Mouse (Mus musculus) limb, embryonic 13.5 days (tissue): ENCODE results near the gene Vangl1. TPM values are rescaled to one million over a fixed set of nuclear protein-coding genes. Genes with fewer than 3 reads are reported as not detected.

Source experiments
- ATAC-seq: fragments of 200-750 bp; cut with Nextera tagmentation; 2 replicates; pipeline ENCODE4 v1.8.0; 2017; ENCODE audit warnings: low read depth, moderate number of reproducible peaks, moderate TSS enrichment; ENCODE audit not compliant: low FRiP score
- H3K27ac ChIP-seq: fragments of 300-500 bp; sonication (generic); 2 replicates; pipeline ENCODE4 v1.5.1; 2015; ENCODE audit warnings: inconsistent platforms, mild to moderate bottlenecking, moderate library complexity
- H3K27me3 ChIP-seq: fragments of 300-500 bp; sonication (generic); 2 replicates; pipeline ENCODE4 v1.6.1; 2015; ENCODE audit warnings: mild to moderate bottlenecking, inconsistent platforms
- H3K36me3 ChIP-seq: fragments of 300-500 bp; sonication (generic); 2 replicates; pipeline ENCODE4 v1.6.1; 2015; ENCODE audit warnings: inconsistent platforms, mild to moderate bottlenecking, moderate library complexity
- H3K4me1 ChIP-seq: fragments of 300-500 bp; sonication (generic); 2 replicates; pipeline ENCODE4 v1.6.1; 2015; ENCODE audit warnings: inconsistent platforms
- H3K4me2 ChIP-seq: fragments of 300-500 bp; sonication (generic); replicated peaks from 2 replicates; pipeline ENCODE4 v1.6.1; 2015; ENCODE audit warnings: inconsistent platforms, mild to moderate bottlenecking, moderate library complexity
- H3K4me3 ChIP-seq: fragments of 300-500 bp; sonication (generic); 2 replicates; pipeline ENCODE4 v1.5.1; 2015; ENCODE audit warnings: moderate library complexity, mild to moderate bottlenecking, inconsistent platforms
- H3K9ac ChIP-seq: fragments of 300-500 bp; sonication (generic); 2 replicates; pipeline ENCODE4 v1.6.1; 2015; ENCODE audit warnings: mild to moderate bottlenecking, inconsistent platforms
- H3K9me3 ChIP-seq: fragments of 300-500 bp; sonication (generic); 2 replicates; pipeline ENCODE4 v1.6.1; 2016; ENCODE audit warnings: inconsistent platforms
- WGBS: fragments of 180-500 bp; shearing (Covaris S2); methylation state at CpG from one replicate; pipeline ENCODE4 v1.1.7; 2015; 5-methylcytosine and 5-hydroxymethylcytosine counted together
- polyA plus RNA-seq: library from polyadenylated mRNA; unstranded; fragments of >200 nt; fragmentation: Nextera tagmentation; extraction: Ambion mirVana; gene quantifications from 2 replicates; pipeline ENCODE4 v1.2.1, GENCODE M21; 2015

The Vangl1 gene
- polyA plus RNA-seq, result 17.2 and 19.8 TPM in 2 replicates

DNA sequence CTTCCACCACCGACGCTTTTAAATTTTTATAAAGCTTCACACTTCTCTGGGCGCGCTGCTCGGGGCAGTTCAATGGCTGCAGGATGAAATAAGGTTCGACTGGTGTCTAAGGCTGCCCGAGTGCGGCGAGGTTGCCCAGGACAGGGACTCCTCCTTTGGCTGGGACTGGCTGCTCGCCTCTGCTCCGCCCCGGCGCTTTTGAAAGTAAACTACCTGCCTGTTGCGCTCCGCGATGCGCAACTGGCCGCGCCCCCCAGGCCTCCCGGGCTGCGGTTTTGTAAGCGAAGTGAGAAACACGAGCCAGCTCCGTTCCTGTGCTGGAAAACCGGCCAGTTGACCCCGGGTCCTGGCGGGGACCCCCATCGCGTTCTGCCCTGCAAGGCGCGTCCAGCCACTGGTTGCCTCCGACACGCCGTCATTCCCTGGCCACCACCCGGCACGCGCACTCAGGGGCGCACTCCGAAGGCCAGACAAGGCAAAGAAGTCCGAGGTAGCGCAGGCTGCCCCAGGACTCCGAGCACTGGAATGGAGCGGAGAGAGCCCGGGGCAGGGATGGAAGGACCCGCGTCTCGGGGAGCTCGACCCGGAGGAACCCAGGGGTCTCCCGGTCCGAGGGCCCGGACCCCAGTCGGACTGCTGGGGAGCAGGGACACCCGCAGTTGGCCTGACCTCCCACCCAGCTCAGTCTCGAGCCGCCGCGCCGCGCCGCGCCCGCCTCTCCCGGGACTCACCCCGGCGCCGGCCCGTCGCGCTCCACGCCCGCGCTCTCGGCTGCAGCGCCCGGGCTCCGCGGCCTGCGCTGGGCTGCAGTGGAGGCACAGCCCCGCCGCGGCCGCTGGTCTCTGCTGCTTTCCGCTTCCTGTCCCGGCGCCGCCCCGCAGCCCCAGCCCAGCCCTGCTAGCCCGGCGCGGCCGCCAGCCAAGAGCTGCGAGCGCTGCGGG is at the start of gene Vangl1:
Gene Vangl1 (minus strand): TSS at position 913 of the 941 bp plus-strand sequence.
- no peaks in the 10 kb centered on the region for H3K9me3 ChIP-seq
- peaks cover 17% of the 10 kb centered on the region; the same call in 1 of the 2 replicates for H3K27me3 ChIP-seq
- H3K4me1 ChIP-seq, result peaks cover 30% of the 10 kb centered on the region
- peak within 1 kb of the TSS; percentile 78 for H3K4me3 ChIP-seq
- peak within 1 kb of the TSS; percentile 84 for H3K9ac ChIP-seq
- H3K4me2 ChIP-seq, result peak within 1 kb of the TSS; percentile 72
- H3K27ac ChIP-seq, result peak within 1 kb of the TSS; percentile 79
- ATAC-seq, result peak; percentile 84
- H3K36me3 ChIP-seq, result no peaks in the 10 kb centered on the region
- under 1% methylated on average over 86 of the region's 95 CpGs for WGBS

- Histone ChIP-seq H3K4me2 (no peak overlapping the region), H3K9me3 (peaks cover 4% of the 10 kb centered on the region; the same call in 1 of the 2 replicates), H3K27me3 (no peaks in the 10 kb centered on the region), H3K9ac (no peak overlapping the region), H3K27ac (no peak overlapping the region), H3K4me3 (no peak overlapping the region), H3K4me1 (peaks cover 9% of the 10 kb centered on the region), H3K36me3 (no peaks in the 10 kb centered on the region)
- ATAC-seq, result no peak
- WGBS, result 36% methylated on average over 4 of the region's 4 CpGs
These were observed 49.1 kb upstream of the Vangl1 start for GRCm38 (mm10) chr3:102253554-102253953.

GRCm38 (mm10) chr3:102252927-102253326 is 48.4 kb upstream of the Vangl1 start:
- Histone ChIP-seq H3K9me3 (peaks cover 4% of the 10 kb centered on the region; the same call in 1 of the 2 replicates), H3K27ac (no peak overlapping the region), H3K4me1 (peaks cover 9% of the 10 kb centered on the region), H3K4me2 (no peak overlapping the region), H3K9ac (no peak overlapping the region), H3K27me3 (no peaks in the 10 kb centered on the region), H3K4me3 (no peak overlapping the region), H3K36me3 (no peaks in the 10 kb centered on the region)
- no peak for ATAC-seq
- WGBS, result 71% methylated on average over 3 of the region's 3 CpGs

DNA sequence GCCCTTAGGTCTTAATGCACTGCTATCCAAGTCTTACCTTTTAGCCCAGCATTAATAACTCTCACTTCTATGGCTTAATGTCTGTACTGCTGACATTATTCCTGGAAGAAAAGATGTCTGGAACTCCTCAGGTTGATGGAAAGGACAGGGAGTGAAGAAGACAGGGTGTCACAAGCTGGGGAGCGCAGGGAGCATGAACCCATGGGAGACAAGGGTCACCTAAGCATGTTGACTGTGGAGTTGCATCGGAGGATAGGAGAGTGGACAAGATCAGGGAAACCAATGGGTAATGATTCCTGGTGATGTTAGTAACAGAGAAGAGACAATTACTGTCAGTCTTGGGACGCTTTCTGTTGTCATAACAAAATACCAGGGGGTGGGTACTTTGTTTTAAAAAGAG is 46.4 kb upstream of the Vangl1 start:
- Histone ChIP-seq H3K27ac (no peak overlapping the region), H3K27me3 (no peaks in the 10 kb centered on the region), H3K9ac (no peak overlapping the region), H3K9me3 (peaks cover 4% of the 10 kb centered on the region; the same call in 1 of the 2 replicates), H3K4me2 (no peak overlapping the region), H3K4me1 (peaks cover 9% of the 10 kb centered on the region), H3K4me3 (no peak overlapping the region), H3K36me3 (no peaks in the 10 kb centered on the region)
- ATAC-seq, result no peak
- WGBS, result 99% methylated on average over 3 of the region's 3 CpGs

GRCm38 (mm10) chr3:102249401-102249991 is 45.0 kb upstream of the Vangl1 start:
- ATAC-seq, result peak; percentile 54; the same call in 1 of the 2 replicates
- H3K9me3 ChIP-seq, result peaks cover 4% of the 10 kb centered on the region; the same call in 1 of the 2 replicates
- H3K9ac ChIP-seq, result no peak overlapping the region
- no peak overlapping the region for H3K4me3 ChIP-seq
- H3K27ac ChIP-seq, result no peak overlapping the region
- H3K36me3 ChIP-seq, result no peaks in the 10 kb centered on the region
- 50% methylated on average over 9 of the region's 9 CpGs for WGBS
- peaks cover 9% of the 10 kb centered on the region for H3K4me1 ChIP-seq
- no peaks in the 10 kb centered on the region for H3K27me3 ChIP-seq
- no peak overlapping the region for H3K4me2 ChIP-seq

DNA sequence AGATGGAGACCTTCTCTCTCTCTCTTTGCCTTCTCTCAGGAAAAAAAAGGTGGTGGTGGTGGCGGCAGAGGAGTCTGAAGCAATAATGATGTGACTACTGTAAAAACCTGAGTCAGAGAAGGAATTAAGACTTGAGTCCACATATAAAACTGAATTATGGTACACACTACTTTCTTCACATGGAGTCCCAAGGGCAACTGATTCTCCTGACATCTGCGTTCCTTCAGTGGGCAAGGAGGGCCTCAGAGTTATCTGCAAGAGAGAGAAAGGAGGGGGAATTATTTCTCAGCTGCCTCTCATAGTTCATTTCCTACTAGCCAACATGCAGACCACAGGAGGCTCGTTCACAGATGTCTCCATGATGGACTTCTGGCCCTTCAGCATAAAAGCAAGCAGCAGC is 40.1 kb upstream of the Vangl1 start:
- 78% methylated on average over 3 of the region's 3 CpGs for WGBS
- ATAC-seq, result no peak
- H3K9me3 ChIP-seq, result no peaks in the 10 kb centered on the region

DNA sequence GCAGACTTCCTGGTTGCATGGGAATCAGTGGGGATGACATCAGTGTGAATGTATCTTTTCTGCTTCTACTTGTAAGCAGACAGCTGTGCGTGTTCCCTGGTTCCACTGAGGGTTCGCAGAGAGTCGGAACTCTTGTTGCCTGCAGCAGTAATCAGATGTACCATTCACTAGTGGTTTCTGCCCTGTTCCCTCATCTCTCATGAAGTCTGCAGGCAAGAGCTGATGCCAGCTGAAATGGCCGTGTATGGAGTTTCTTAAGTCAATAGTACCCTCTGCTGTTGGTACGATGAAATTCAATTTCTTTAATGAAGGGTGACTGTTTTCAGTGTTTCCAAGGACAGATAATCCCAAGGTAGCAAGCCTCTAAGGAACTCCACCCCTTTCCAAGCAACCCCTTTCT is 38.4 kb upstream of the Vangl1 start:
- H3K27ac ChIP-seq, result no peak overlapping the region
- no peaks in the 10 kb centered on the region for H3K36me3 ChIP-seq
- no peak for ATAC-seq
- H3K27me3 ChIP-seq, result no peaks in the 10 kb centered on the region
- no peak overlapping the region for H3K4me3 ChIP-seq
- peaks cover 6% of the 10 kb centered on the region for H3K9me3 ChIP-seq
- 46% methylated on average over 5 of the region's 5 CpGs for WGBS
- H3K9ac ChIP-seq, result no peak overlapping the region
- H3K4me1 ChIP-seq, result no peaks in the 10 kb centered on the region
- no peak overlapping the region for H3K4me2 ChIP-seq

More for the DNA sequence above, 40.1 kb upstream of the Vangl1 start:
- H3K4me3 ChIP-seq, result no peak overlapping the region
- no peak overlapping the region for H3K9ac ChIP-seq
- no peak overlapping the region for H3K4me2 ChIP-seq
- no peak overlapping the region for H3K27ac ChIP-seq
- no peaks in the 10 kb centered on the region for H3K36me3 ChIP-seq
- H3K4me1 ChIP-seq, result no peaks in the 10 kb centered on the region
- no peaks in the 10 kb centered on the region for H3K27me3 ChIP-seq

DNA sequence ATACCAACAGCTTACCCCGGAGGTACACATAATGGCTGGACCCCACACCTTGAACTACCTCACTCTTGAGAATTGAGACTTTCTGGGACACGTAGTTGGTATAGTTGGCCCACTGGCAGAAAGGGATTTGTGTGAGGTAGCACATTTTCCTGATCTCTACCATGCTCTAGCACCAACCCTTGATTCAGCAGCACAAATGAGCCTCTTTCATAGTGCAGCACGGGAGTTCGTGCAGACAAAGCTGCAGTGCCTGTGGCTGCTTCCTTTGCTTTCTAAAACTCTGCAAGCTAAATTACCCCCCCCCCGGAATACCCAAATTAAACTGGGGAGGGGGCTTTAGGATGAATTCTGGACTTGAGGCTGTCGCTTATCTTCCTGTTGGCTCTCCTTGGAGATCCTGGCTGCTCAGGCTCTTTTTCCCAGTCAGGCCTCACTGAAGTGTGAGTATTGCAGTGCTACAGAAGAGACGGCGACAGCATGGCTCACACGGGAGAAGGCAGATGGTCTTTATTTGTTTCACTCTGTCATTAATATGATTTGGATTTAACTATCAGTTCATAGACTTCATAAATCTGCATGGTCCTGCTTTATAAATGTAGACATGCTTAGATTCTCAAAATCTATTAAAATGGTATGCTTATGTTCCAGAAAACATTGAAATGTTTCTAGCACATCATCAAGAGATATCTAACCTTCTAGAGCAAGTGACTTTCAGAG is 27.1 kb upstream of the Vangl1 start:
- no peak for ATAC-seq
- no peak overlapping the region for H3K4me2 ChIP-seq
- 85% methylated on average over 9 of the region's 9 CpGs for WGBS

DNA sequence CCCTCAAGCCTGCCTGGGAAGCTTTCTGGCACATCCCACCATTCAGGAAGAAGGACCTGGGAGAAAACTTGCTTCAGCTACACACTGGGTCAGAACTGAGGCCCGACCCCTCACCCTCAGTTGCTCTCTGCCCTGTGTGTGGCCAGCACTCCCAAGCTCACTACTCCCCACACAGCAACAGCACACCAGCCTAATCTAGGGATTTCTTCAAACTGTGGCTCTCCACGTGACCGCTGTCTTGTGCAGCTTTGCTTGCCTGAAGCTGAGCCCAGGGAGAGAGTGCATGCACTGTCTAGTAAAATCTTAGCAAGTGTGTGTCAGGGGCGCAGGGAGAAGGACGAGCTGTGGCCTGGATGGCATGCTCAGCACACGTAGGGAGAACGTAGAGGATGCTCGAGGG is 18.3 kb upstream of the Vangl1 start:
- Histone ChIP-seq H3K4me2 (no peak overlapping the region), H3K9me3 (no peaks in the 10 kb centered on the region), H3K27me3 (no peaks in the 10 kb centered on the region), H3K4me1 (no peaks in the 10 kb centered on the region), H3K4me3 (no peak overlapping the region), H3K36me3 (no peaks in the 10 kb centered on the region), H3K9ac (no peak overlapping the region), H3K27ac (no peak overlapping the region)
- 84% methylated on average over 8 of the region's 8 CpGs for whole genome bisulfite sequencing
- ATAC-seq, result no peak

More for the DNA sequence above, 27.1 kb upstream of the Vangl1 start:
- H3K4me3 ChIP-seq, result no peak overlapping the region
- no peaks in the 10 kb centered on the region for H3K27me3 ChIP-seq
- H3K36me3 ChIP-seq, result no peaks in the 10 kb centered on the region
- H3K27ac ChIP-seq, result no peak overlapping the region
- peaks cover 8% of the 10 kb centered on the region; the same call in 1 of the 2 replicates for H3K9me3 ChIP-seq
- H3K4me1 ChIP-seq, result no peaks in the 10 kb centered on the region
- no peak overlapping the region for H3K9ac ChIP-seq

DNA sequence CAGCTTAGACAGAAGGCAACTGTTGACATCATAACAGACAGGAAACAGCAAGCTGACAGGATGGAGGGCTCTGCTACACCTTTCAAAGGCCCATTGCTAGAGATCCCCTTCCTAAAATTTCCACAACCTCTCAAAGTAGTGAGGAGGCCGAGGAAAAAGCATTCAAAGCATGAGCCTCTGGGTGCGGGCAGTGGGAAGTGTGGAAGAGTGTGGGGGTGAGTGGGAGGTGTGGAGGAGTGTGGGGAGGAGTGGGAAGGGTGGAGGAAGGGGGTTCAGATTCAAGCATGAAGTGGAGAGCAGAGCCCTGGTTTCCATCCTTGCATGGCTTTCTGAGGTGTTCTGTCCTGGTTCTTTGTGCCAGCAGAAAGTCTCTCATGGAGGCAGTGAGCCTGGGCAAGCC is 13.8 kb upstream of the Vangl1 start:
- Histone ChIP-seq H3K4me1 (no peaks in the 10 kb centered on the region), H3K36me3 (no peaks in the 10 kb centered on the region), H3K27me3 (no peaks in the 10 kb centered on the region), H3K9me3 (no peaks in the 10 kb centered on the region), H3K27ac (no peak overlapping the region), H3K9ac (no peak overlapping the region), H3K4me2 (no peak overlapping the region), H3K4me3 (no peak overlapping the region)
- ATAC-seq, result no peak
- 66% methylated on average over 2 of the region's 2 CpGs for WGBS

DNA sequence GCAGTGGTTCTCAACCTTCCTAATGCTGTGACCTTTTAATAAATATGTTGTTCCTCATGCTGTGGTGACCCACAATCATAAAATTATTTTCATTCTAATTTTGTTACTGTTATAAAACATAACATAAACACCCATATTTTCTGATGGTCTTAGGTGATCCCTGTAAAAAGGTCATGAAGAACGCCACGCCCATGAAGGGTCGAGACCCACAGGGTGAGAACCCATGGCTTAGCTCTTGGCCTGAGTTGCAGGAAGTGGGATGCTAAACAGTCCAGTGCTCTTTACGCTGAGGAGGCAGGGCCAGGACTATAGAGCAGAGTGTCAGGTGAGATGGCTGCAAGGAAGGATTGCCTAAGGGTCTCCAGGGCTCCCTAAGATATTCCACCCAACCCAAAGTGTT is 10.2 kb upstream of the Vangl1 start:
- no peaks in the 10 kb centered on the region for H3K9me3 ChIP-seq
- H3K27ac ChIP-seq, result no peak overlapping the region
- H3K4me1 ChIP-seq, result no peaks in the 10 kb centered on the region
- H3K4me2 ChIP-seq, result no peak overlapping the region
- no peak overlapping the region for H3K4me3 ChIP-seq
- no peaks in the 10 kb centered on the region for H3K27me3 ChIP-seq
- no peak for ATAC-seq
- H3K36me3 ChIP-seq, result no peaks in the 10 kb centered on the region
- H3K9ac ChIP-seq, result no peak overlapping the region
- WGBS, result 86% methylated on average over 4 of the region's 4 CpGs

GRCm38 (mm10) chr3:102214299-102214698 is 9.8 kb upstream of the Vangl1 start:
- no peak overlapping the region for H3K4me3 ChIP-seq
- 67% methylated on average over 4 of the region's 4 CpGs for WGBS
- H3K27ac ChIP-seq, result no peak overlapping the region
- H3K4me2 ChIP-seq, result no peak overlapping the region
- no peaks in the 10 kb centered on the region for H3K9me3 ChIP-seq
- no peak overlapping the region for H3K9ac ChIP-seq
- ATAC-seq, result no peak
- no peaks in the 10 kb centered on the region for H3K27me3 ChIP-seq
- H3K4me1 ChIP-seq, result no peaks in the 10 kb centered on the region
- no peaks in the 10 kb centered on the region for H3K36me3 ChIP-seq
